Mouse (Mus musculus) layer of hippocampus, adult 6 months (tissue): ENCODE data around the gene Olfr248. TPM values are rescaled to one million over a fixed set of nuclear protein-coding genes. Genes with fewer than 3 reads are reported as not detected.

Experiments
- long read RNA-seq, 2 experiments: library from polyadenylated mRNA; unstranded; transcript quantifications; one replicate each; pipeline ENCODE4 v2.0.0; 2019 to 2020
- polyA plus RNA-seq: library from polyadenylated mRNA; unstranded; fragments of <200 nt; fragmentation: Nextera tagmentation; gene quantifications from 2 replicates; pipeline ENCODE4 v1.2.3, GENCODE M21; 2021

The Olfr248 gene
- polyA plus RNA-seq, result not detected in 2 replicates
- long read RNA-seq, experiment 1, result 0 reads
- long read RNA-seq, experiment 2, result 0 reads

GRCm38 (mm10) chr1:174390746-174391145, at the start of gene Olfr248:
Gene Olfr248 (plus strand): TSS chr1:174391046.

DNA sequence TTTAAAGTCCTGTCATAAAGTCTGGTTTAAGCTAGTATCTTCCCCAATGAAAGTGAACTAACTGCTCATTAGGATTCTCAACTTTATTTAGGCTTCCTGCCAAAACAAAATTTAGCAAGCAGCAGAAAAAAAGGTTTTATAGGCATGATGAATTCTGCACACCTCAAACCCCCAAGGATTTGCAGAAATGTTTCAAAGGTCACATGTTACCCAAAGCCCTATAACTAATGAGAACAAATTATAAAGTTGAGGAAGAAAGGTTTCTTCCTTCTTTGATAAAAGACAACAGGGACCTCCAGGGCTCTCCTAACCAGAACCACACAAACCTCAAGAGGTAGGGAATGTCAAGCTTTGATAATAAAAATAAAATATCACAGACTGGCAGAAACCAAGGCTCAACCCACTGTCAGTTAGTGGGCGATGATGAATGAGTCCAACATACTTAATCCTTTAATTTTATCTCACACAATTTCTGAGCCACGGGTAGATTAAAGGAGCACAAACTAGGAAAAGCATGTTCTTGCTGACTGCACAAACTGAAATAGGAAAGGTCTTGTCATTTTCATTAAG, 25.9 kb upstream of the Olfr248 start, which contains the start of gene Olfr417:
Gene Olfr417 (plus strand): TSS at position 241 of the 570 bp plus-strand sequence.

GRCm38 (mm10) chr1:174423764-174424163, 32.9 kb downstream of the Olfr248 start, which contains the start of gene Olfr414:
Gene Olfr414 (plus strand): TSS chr1:174424064.

Other genes with a start within 250 kb of the Olfr248 start
- gene Olfr420, start 235.4 kb upstream of the Olfr248 start, polyA plus RNA-seq, result not detected in 2 replicates
- gene Spta1, start 218.3 kb upstream of the Olfr248 start, polyA plus RNA-seq, result not detected in 2 replicates
- gene Olfr419, start 139.0 kb upstream of the Olfr248 start, polyA plus RNA-seq, result not detected in 2 replicates
- not detected in 2 replicates for gene Mptx1, start 60.5 kb upstream of the Olfr248 start, polyA plus RNA-seq
- gene Olfr417, start 25.9 kb upstream of the Olfr248 start, polyA plus RNA-seq, result not detected in 2 replicates
- gene Olfr414, start 33.0 kb downstream of the Olfr248 start, polyA plus RNA-seq, result not detected in 2 replicates
- gene Olfr220, start 51.0 kb downstream of the Olfr248 start, polyA plus RNA-seq, result not detected in 2 replicates
- 8.9 and 10.9 TPM in 2 replicates for gene Fmn2, start 110.8 kb downstream of the Olfr248 start, polyA plus RNA-seq